Mouse (Mus musculus) midbrain, embryonic 16.5 days (tissue): ENCODE measurements at regions not wholly inside any gene's neighbourhood (a gene's known extent, or its start where the extent isn't known, plus 50 kb on each side); places are given as distances from the start of the nearest gene placed in this dataset.

Experiments
- ATAC-seq: fragments of 200-750 bp; cut with Nextera tagmentation; 2 replicates; pipeline ENCODE4 v1.8.0; 2017; ENCODE audit warnings: moderate TSS enrichment
- H3K27ac ChIP-seq: fragments of 300-500 bp; sonication (generic); 2 replicates; pipeline ENCODE4 v1.5.1; 2014; ENCODE audit warnings: mild to moderate bottlenecking, low read length, mixed read lengths
- H3K27me3 ChIP-seq: fragments of 300-500 bp; sonication (generic); 2 replicates; pipeline ENCODE4 v1.6.1; 2014; ENCODE audit warnings: low read depth, low read length, mixed read lengths; ENCODE audit not compliant: control insufficient read depth, insufficient read depth
- H3K36me3 ChIP-seq: fragments of 300-500 bp; sonication (generic); 2 replicates; pipeline ENCODE4 v1.6.1; 2014; ENCODE audit warnings: mild to moderate bottlenecking, low read length, moderate library complexity, mixed read lengths; ENCODE audit not compliant: control insufficient read depth, insufficient read depth
- H3K4me1 ChIP-seq: fragments of 300-500 bp; sonication (generic); 2 replicates; pipeline ENCODE4 v1.6.1; 2014; ENCODE audit warnings: mild to moderate bottlenecking, low read length, mixed read lengths; ENCODE audit not compliant: control insufficient read depth, insufficient read depth
- H3K4me2 ChIP-seq: fragments of 300-500 bp; sonication (generic); 2 replicates; pipeline ENCODE4 v1.6.1; 2014; ENCODE audit warnings: mild to moderate bottlenecking, low read length, mixed read lengths
- H3K4me3 ChIP-seq: fragments of 300-500 bp; sonication (generic); 2 replicates; pipeline ENCODE4 v1.5.1; 2014; ENCODE audit warnings: low read depth, mild to moderate bottlenecking, low read length, moderate library complexity, mixed read lengths
- H3K9ac ChIP-seq: fragments of 300-500 bp; sonication (generic); 2 replicates; pipeline ENCODE4 v1.6.1; 2014; ENCODE audit warnings: low read depth, low read length, mixed read lengths
- H3K9me3 ChIP-seq: fragments of 300-500 bp; sonication (generic); replicated peaks from 2 replicates; pipeline ENCODE4 v1.6.1; 2014; ENCODE audit warnings: mild to moderate bottlenecking, low read length, mixed read lengths; ENCODE audit not compliant: control insufficient read depth, poor library complexity, severe bottlenecking
- WGBS: fragments of 180-500 bp; shearing (Covaris S2); extraction: QIAGEN DNeasy Blood & Tissue Kit; methylation state at CpG from one replicate; pipeline ENCODE4 v1.1.7; 2014; 5-methylcytosine and 5-hydroxymethylcytosine counted together

- H3K9me3 ChIP-seq, result no peaks in the 10 kb centered on the region
- no peak overlapping the region for H3K4me2 ChIP-seq
- no peaks in the 10 kb centered on the region for H3K4me1 ChIP-seq
- ATAC-seq, result no peak
- no peaks in the 10 kb centered on the region for H3K27me3 ChIP-seq
- 84% methylated on average over 2 of the region's 2 CpGs for WGBS
- H3K9ac ChIP-seq, result no peak overlapping the region
- no peak overlapping the region for H3K4me3 ChIP-seq
- H3K36me3 ChIP-seq, result no peaks in the 10 kb centered on the region
- H3K27ac ChIP-seq, result no peak overlapping the region
Observed at GRCm38 (mm10) chr4:4971800-4972319, 178.7 kb upstream of the Impad1 start.

GRCm38 (mm10) chr4:4948956-4949355, 155.8 kb upstream of the Impad1 start:
- H3K4me2 ChIP-seq, result no peak overlapping the region
- no peaks in the 10 kb centered on the region for H3K36me3 ChIP-seq
- H3K9ac ChIP-seq, result no peak overlapping the region
- H3K27ac ChIP-seq, result no peak overlapping the region
- H3K9me3 ChIP-seq, result no peaks in the 10 kb centered on the region
- no peak overlapping the region for H3K4me3 ChIP-seq
- H3K4me1 ChIP-seq, result no peaks in the 10 kb centered on the region
- H3K27me3 ChIP-seq, result no peaks in the 10 kb centered on the region
- whole genome bisulfite sequencing, result 56% methylated on average over 1 of the region's 1 CpGs
- no peak for ATAC-seq

GRCm38 (mm10) chr4:4944498-4944897, 151.3 kb upstream of the Impad1 start:
- no peak for ATAC-seq
- H3K27me3 ChIP-seq, result no peaks in the 10 kb centered on the region
- H3K9me3 ChIP-seq, result 0 out of 2 replicates have a peak, but pooled peaks cover 3% of the 10 kb centered on the region

GRCm38 (mm10) chr4:4925741-4926140, 132.6 kb upstream of the Impad1 start:
- H3K36me3 ChIP-seq, result no peaks in the 10 kb centered on the region
- H3K4me2 ChIP-seq, result no peak overlapping the region
- no peak overlapping the region for H3K27ac ChIP-seq
- H3K4me1 ChIP-seq, result no peaks in the 10 kb centered on the region
- no peak overlapping the region for H3K9ac ChIP-seq
- ATAC-seq, result peak; percentile 51; the same call in 1 of the 2 replicates
- H3K27me3 ChIP-seq, result no peaks in the 10 kb centered on the region
- no peaks in the 10 kb centered on the region; the same call in 1 of the 2 replicates for H3K9me3 ChIP-seq
- no peak overlapping the region for H3K4me3 ChIP-seq

More at GRCm38 (mm10) chr4:4944498-4944897, 151.3 kb upstream of the Impad1 start:
- Histone ChIP-seq H3K4me3 (no peak overlapping the region), H3K36me3 (no peaks in the 10 kb centered on the region), H3K9ac (no peak overlapping the region), H3K4me2 (no peak overlapping the region), H3K4me1 (no peaks in the 10 kb centered on the region), H3K27ac (no peak overlapping the region)

DNA sequence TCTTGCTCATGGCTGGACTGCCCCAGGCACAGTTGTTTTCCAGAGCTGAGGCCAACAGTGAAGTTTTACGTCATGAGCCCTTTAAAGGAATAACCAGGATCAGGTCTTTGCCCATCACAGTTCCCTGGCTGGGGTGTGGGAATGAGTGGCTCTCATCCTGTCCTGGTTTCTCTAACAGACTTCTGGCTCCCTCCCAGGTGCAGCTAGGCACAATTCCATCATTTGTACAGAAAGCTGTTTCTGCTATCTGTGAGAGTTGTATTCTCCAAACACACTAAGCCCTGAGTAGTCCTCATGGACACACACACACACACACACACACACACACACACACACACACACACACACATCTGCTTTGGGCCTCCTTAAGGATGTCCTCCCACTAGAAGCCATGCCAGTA, 127.1 kb upstream of the Impad1 start:
- 77% methylated on average over 1 of the region's 1 CpGs for WGBS
- Histone ChIP-seq H3K36me3 (no peaks in the 10 kb centered on the region), H3K4me2 (no peak overlapping the region), H3K9ac (no peak overlapping the region), H3K9me3 (no peaks in the 10 kb centered on the region; the same call in 1 of the 2 replicates), H3K27ac (no peak overlapping the region), H3K4me3 (no peak overlapping the region), H3K4me1 (no peaks in the 10 kb centered on the region), H3K27me3 (no peaks in the 10 kb centered on the region)
- no peak for ATAC-seq

- no peaks in the 10 kb centered on the region for H3K27me3 ChIP-seq
- no peak overlapping the region for H3K27ac ChIP-seq
- H3K4me1 ChIP-seq, result no peaks in the 10 kb centered on the region
- H3K4me3 ChIP-seq, result no peak overlapping the region
- no peak overlapping the region for H3K4me2 ChIP-seq
- no peak overlapping the region for H3K9ac ChIP-seq
- no peaks in the 10 kb centered on the region for H3K9me3 ChIP-seq
- ATAC-seq, result no peak
- H3K36me3 ChIP-seq, result no peaks in the 10 kb centered on the region
Observed at GRCm38 (mm10) chr4:4875257-4875656, 82.1 kb upstream of the Impad1 start.

GRCm38 (mm10) chr4:4858345-4858744, 65.2 kb upstream of the Impad1 start:
- Histone ChIP-seq H3K4me1 (no peaks in the 10 kb centered on the region), H3K36me3 (no peaks in the 10 kb centered on the region), H3K4me2 (no peak overlapping the region), H3K27me3 (no peaks in the 10 kb centered on the region), H3K9ac (no peak overlapping the region), H3K4me3 (no peak overlapping the region), H3K9me3 (no peaks in the 10 kb centered on the region), H3K27ac (no peak overlapping the region)
- no peak for ATAC-seq
- WGBS, result 86% methylated on average over 2 of the region's 2 CpGs
